In genomic region chr3:30507028-30507575, GRCm38 (mm10) we compare ENCODE assay signal across 8 mouse cellular contexts. TPM values are rescaled to one million over a fixed set of nuclear protein-coding genes. Genes with fewer than 3 reads are reported as not detected.
DNase-seq lines count a peak whose midpoint lies in the region; ATAC-seq and TF ChIP-seq lines count a peak whose summit lies in the region.

No protein-coding gene starts in this region.

- TF ChIP-seq POLR2A in testis, adult 2 months (IDR thresholded peaks at IDR 0.05; ENCODE audit: control insufficient read depth, low read depth, low read length) = no peak

- H3K27me3 ChIP-seq in testis, adult 2 months (ENCODE audit: control insufficient read depth, insufficient read depth, low read length) = peaks cover 9% of the 10 kb centered on the region
- peaks cover 35% of the 10 kb centered on the region for H3K27me3 ChIP-seq in embryonic facial prominence, embryonic 12.5 days
- peaks cover 56% of the 10 kb centered on the region for H3K27me3 ChIP-seq in heart, embryonic 13.5 days (replicated peaks)
- H3K27me3 ChIP-seq in kidney, embryonic 14.5 days (ENCODE audit: control insufficient read depth, insufficient read depth, low read length) = peaks cover 21% of the 10 kb centered on the region
- peaks cover 33% of the 10 kb centered on the region for H3K27me3 ChIP-seq in lung, embryonic 15.5 days

- H3K9me3 ChIP-seq in embryonic facial prominence, embryonic 12.5 days = no peaks in the 10 kb centered on the region
- no peaks in the 10 kb centered on the region for H3K9me3 ChIP-seq in heart, embryonic 13.5 days
- H3K9me3 ChIP-seq in kidney, embryonic 14.5 days (ENCODE audit: control insufficient read depth, low read length) = no peaks in the 10 kb centered on the region
- H3K9me3 ChIP-seq in lung, embryonic 15.5 days = no peaks in the 10 kb centered on the region

- peak overlapping the region; percentile 7; the same call in 1 of the 2 replicates for H3K4me3 ChIP-seq in testis, adult 2 months (ENCODE audit: control insufficient read depth, low read depth, low read length)
- H3K4me3 ChIP-seq in embryonic facial prominence, embryonic 12.5 days = peak overlapping the region; percentile 65
- peak overlapping the region; percentile 76 for H3K4me3 ChIP-seq in heart, embryonic 13.5 days
- H3K4me3 ChIP-seq in kidney, embryonic 14.5 days (ENCODE audit: low read length) = peak overlapping the region; percentile 67
- peak overlapping the region; percentile 79 for H3K4me3 ChIP-seq in lung, embryonic 15.5 days

- peaks cover 21% of the 10 kb centered on the region for H3K4me1 ChIP-seq in testis, adult 2 months (ENCODE audit: control insufficient read depth, insufficient read depth, low read length)
- peaks cover 13% of the 10 kb centered on the region for H3K4me1 ChIP-seq in embryonic facial prominence, embryonic 12.5 days
- peaks cover 38% of the 10 kb centered on the region for H3K4me1 ChIP-seq in heart, embryonic 13.5 days
- peaks cover 30% of the 10 kb centered on the region for H3K4me1 ChIP-seq in kidney, embryonic 14.5 days (ENCODE audit: control insufficient read depth, insufficient read depth, low read length)
- peaks cover 30% of the 10 kb centered on the region for H3K4me1 ChIP-seq in lung, embryonic 15.5 days

- 0% methylated on average over 22 of the region's 22 CpGs for WGBS in embryonic facial prominence, embryonic 12.5 days
- under 1% methylated on average over 22 of the region's 22 CpGs for WGBS in heart, embryonic 13.5 days
- WGBS in kidney, embryonic 14.5 days = under 1% methylated on average over 22 of the region's 22 CpGs
- WGBS in lung, embryonic 15.5 days = under 1% methylated on average over 22 of the region's 22 CpGs

- DNase-seq in testis, postnatal 10 days (ENCODE audit: low spot score) = no peak
- peak; percentile 53 for DNase-seq in right cerebral cortex, postnatal 4 days
- no peak for DNase-seq in T-cell, adult 2 months (ENCODE audit: low spot score)

- H3K27ac ChIP-seq in testis, adult 2 months (ENCODE audit: control insufficient read depth, insufficient read depth, low read depth, low read length) = no peak overlapping the region
- H3K27ac ChIP-seq in embryonic facial prominence, embryonic 12.5 days = peak overlapping the region; percentile 94
- peak overlapping the region; percentile 96 for H3K27ac ChIP-seq in heart, embryonic 13.5 days (replicated peaks)
- H3K27ac ChIP-seq in kidney, embryonic 14.5 days (ENCODE audit: low read depth, low read length) = peak overlapping the region; percentile 94
- H3K27ac ChIP-seq in lung, embryonic 15.5 days = peak overlapping the region; percentile 98

- no peak for TF ChIP-seq CTCF in testis, adult 2 months (IDR thresholded peaks at IDR 0.05; ENCODE audit: control insufficient read depth, insufficient read depth, insufficient replicate concordance, low read depth, low read length)

- no peaks in the 10 kb centered on the region for H3K36me3 ChIP-seq in testis, adult 2 months (ENCODE audit: control insufficient read depth, insufficient read depth, low read length)
- H3K36me3 ChIP-seq in embryonic facial prominence, embryonic 12.5 days = no peaks in the 10 kb centered on the region
- no peaks in the 10 kb centered on the region for H3K36me3 ChIP-seq in heart, embryonic 13.5 days
- no peaks in the 10 kb centered on the region for H3K36me3 ChIP-seq in kidney, embryonic 14.5 days (ENCODE audit: control insufficient read depth, insufficient read depth, low read length)
- no peaks in the 10 kb centered on the region for H3K36me3 ChIP-seq in lung, embryonic 15.5 days

- peak overlapping the region; percentile 85 for H3K4me2 ChIP-seq in embryonic facial prominence, embryonic 12.5 days (replicated peaks)
- H3K4me2 ChIP-seq in heart, embryonic 13.5 days = peak overlapping the region; percentile 91
- peak overlapping the region; percentile 90 for H3K4me2 ChIP-seq in kidney, embryonic 14.5 days (replicated peaks; ENCODE audit: low read depth, low read length)
- H3K4me2 ChIP-seq in lung, embryonic 15.5 days = peak overlapping the region; percentile 89

- H3K9ac ChIP-seq in embryonic facial prominence, embryonic 12.5 days = peak overlapping the region; percentile 77
- peak overlapping the region; percentile 90 for H3K9ac ChIP-seq in heart, embryonic 13.5 days
- peak overlapping the region; percentile 84 for H3K9ac ChIP-seq in kidney, embryonic 14.5 days (ENCODE audit: low read depth, low read length)
- peak overlapping the region; percentile 92 for H3K9ac ChIP-seq in lung, embryonic 15.5 days

- no peak for ATAC-seq in embryonic facial prominence, embryonic 12.5 days (ENCODE audit: insufficient number of reproducible peaks, insufficient read depth, low FRiP score, low TSS enrichment)
- no peak for ATAC-seq in heart, embryonic 13.5 days (ENCODE audit: extremely low read depth, insufficient number of reproducible peaks, low FRiP score, low TSS enrichment)
- no peak for ATAC-seq in kidney, embryonic 14.5 days (ENCODE audit: low FRiP score, low TSS enrichment)
- ATAC-seq in lung, embryonic 15.5 days (ENCODE audit: borderline replicate concordance, extremely low read depth, low FRiP score, low TSS enrichment) = no peak

RNA-seq across cellular contexts. Expression of gene Mecom, which starts 40.7 kb away (rescaled TPM):
- polyA plus RNA-seq in testis, adult 2 months (2012; rRNA removed) = 0.19 and 0.26 TPM in 2 replicates
- 37.4 and 39.6 TPM in 2 replicates for polyA plus RNA-seq in embryonic facial prominence, embryonic 12.5 days (2016; fragmentation: Nextera tagmentation; extraction: Ambion mirVana)
- 21.0 and 22.4 TPM in 2 replicates for polyA plus RNA-seq in heart, embryonic 13.5 days (2015; fragmentation: Nextera tagmentation; extraction: Ambion mirVana)
- polyA plus RNA-seq in kidney, embryonic 14.5 days (2014; fragmentation: Nextera tagmentation; extraction: Ambion mirVana) = 50.8 and 89.3 TPM in 2 replicates
- polyA plus RNA-seq in lung, embryonic 15.5 days (2015; fragmentation: Nextera tagmentation; extraction: Ambion mirVana) = 65.4 and 68.8 TPM in 2 replicates

Comparison
In these comparisons a context has a peak if more than half of its experiments do, and no peak if none do; other contexts are left out.
1. H3K4me3 ChIP-seq: peak in every context shown above with its lines; median percentile 79 in lung, embryonic 15.5 days; 76 in heart, embryonic 13.5 days; 67 in kidney, embryonic 14.5 days; 65 in embryonic facial prominence, embryonic 12.5 days; 7 in testis, adult 2 months.
2. RNA of gene Mecom, which starts 40.7 kb away (polyA plus RNA-seq): 50.8 to 89.3 TPM in kidney, embryonic 14.5 days, 65.4 to 68.8 TPM in lung, embryonic 15.5 days, 37.4 to 39.6 TPM in embryonic facial prominence, embryonic 12.5 days and 21.0 to 22.4 TPM in heart, embryonic 13.5 days; 0.19 to 0.26 TPM in testis, adult 2 months; every median in the first group is over 10 times any median in the second.
3. Peak in every context shown above with its lines, with median percentiles within 50 percentile points of each other: H3K4me2 ChIP-seq and H3K9ac ChIP-seq.